Mouse (Mus musculus) spleen, postnatal 10 days (tissue): Measurements from ENCODE around the gene Hist1h2af.

Experiments
- DNase-seq, 2 experiments: peaks; one replicate each; pipeline ENCODE4 v3.0.0; 2021 to 2022; ENCODE audit warnings: low spot score in 2 of 2

Hist1h2af gene

GRCm38 (mm10) chr13:23533560-23534367 lies at the start of gene Hist1h2af:
Hist1h2af (plus strand) TSS chr13:23533906.
- peak; percentile 78 to 83 for DNase-seq

- DNase-seq, result no peak
Observed at GRCm38 (mm10) chr13:23485271-23485670, 48.4 kb upstream of the Hist1h2af start.

- DNase-seq, result peak in 1 of 2 experiments; percentile 44
Observed at GRCm38 (mm10) chr13:23488400-23489322, 45.0 kb upstream of the Hist1h2af start, which contains the start of gene Btn2a2. Btn2a2 (minus strand) TSS chr13:23488857.

- no peak for DNase-seq
Observed at GRCm38 (mm10) chr13:23490863-23491262, 42.8 kb upstream of the Hist1h2af start.

GRCm38 (mm10) chr13:23491263-23491662 lies 42.4 kb upstream of the Hist1h2af start:
- DNase-seq, result no peak

- DNase-seq, result no peak
Observed at GRCm38 (mm10) chr13:23491990-23492389, 41.7 kb upstream of the Hist1h2af start.

- DNase-seq, result no peak
Observed at GRCm38 (mm10) chr13:23495526-23495925, 38.2 kb upstream of the Hist1h2af start.

- DNase-seq, result peak in 1 of 2 experiments; percentile 41
Observed at GRCm38 (mm10) chr13:23497656-23498321, 35.9 kb upstream of the Hist1h2af start.

GRCm38 (mm10) chr13:23498653-23499052 lies 35.1 kb upstream of the Hist1h2af start:
- no peak for DNase-seq

- no peak for DNase-seq
Observed at GRCm38 (mm10) chr13:23499943-23500342, 33.8 kb upstream of the Hist1h2af start.

- peak; percentile 64 to 74 for DNase-seq
Observed at GRCm38 (mm10) chr13:23500424-23501200, 33.1 kb upstream of the Hist1h2af start.

- DNase-seq, result no peak
Observed at GRCm38 (mm10) chr13:23501511-23501910, 32.2 kb upstream of the Hist1h2af start.

- no peak for DNase-seq
Observed at GRCm38 (mm10) chr13:23502031-23502567, 31.6 kb upstream of the Hist1h2af start.

GRCm38 (mm10) chr13:23502916-23503315 lies 30.8 kb upstream of the Hist1h2af start:
- DNase-seq, result no peak

- peak; percentile 46 to 65 for DNase-seq
Observed at GRCm38 (mm10) chr13:23503797-23504196, 29.9 kb upstream of the Hist1h2af start.

GRCm38 (mm10) chr13:23505662-23506345 lies 27.9 kb upstream of the Hist1h2af start:
- DNase-seq, result peak in 1 of 2 experiments; percentile 33

GRCm38 (mm10) chr13:23506351-23506750 lies 27.4 kb upstream of the Hist1h2af start:
- peak; percentile 76 to 77 for DNase-seq

- DNase-seq, result no peak
Observed at GRCm38 (mm10) chr13:23506819-23507515, 26.7 kb upstream of the Hist1h2af start.

GRCm38 (mm10) chr13:23510127-23510526 lies 23.6 kb upstream of the Hist1h2af start:
- no peak for DNase-seq
